13 mouse cellular contexts compared by ENCODE assay signal in the genomic region with DNA sequence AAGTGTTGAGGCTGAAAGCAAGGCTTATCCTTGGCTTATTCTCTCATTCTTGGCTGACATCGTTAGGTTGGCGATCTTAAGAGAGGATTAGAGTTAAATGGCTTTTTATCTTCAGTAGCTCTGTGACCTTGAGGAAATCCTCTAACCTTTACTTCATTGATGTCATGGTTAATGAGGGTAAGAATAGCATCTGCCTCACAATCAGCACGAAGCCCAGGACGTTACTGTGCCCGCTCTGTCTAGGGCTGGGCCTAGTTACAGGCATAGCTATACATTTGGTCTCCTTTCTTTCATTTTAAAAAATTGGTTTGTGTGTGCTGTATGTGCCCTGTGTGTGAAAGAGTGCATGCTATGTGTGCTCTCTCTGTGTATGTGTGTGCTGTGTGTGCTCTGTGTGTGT.
"Had no signal": no experiment of that assay in that cellular context is flagged by ENCODE, and none has a peak within 500 bp of the region (broad histone marks: within the 10 kb centered on the region; RNA-seq: fewer than 3 reads in every experiment).

No protein-coding gene starts in this region.

- H3K27me3 ChIP-seq: liver, embryonic 15.5 days; neural tube, embryonic 12.5 days had no signal

- H3K9me3 ChIP-seq: limb, embryonic 10.5 days; liver, embryonic 15.5 days; neural tube, embryonic 12.5 days had no signal

- ATAC-seq: lung, postnatal 0 days had no signal

- H3K4me1 ChIP-seq: limb, embryonic 10.5 days; liver, embryonic 15.5 days; neural tube, embryonic 12.5 days had no signal

- DNase-seq: kidney, postnatal 25 days; lung, adult 2 months; lung, postnatal 36 days; midbrain, embryonic 14.5 days; right cerebral cortex, adult 18-20 months; right cerebral cortex, postnatal 25 days; thymus, postnatal 36 days had no signal

- H3K4me2 ChIP-seq: liver, embryonic 11.5 days; liver, embryonic 15.5 days; neural tube, embryonic 12.5 days had no signal

- H3K27ac ChIP-seq: left cerebral cortex, adult 2 months; limb, embryonic 10.5 days; liver, embryonic 15.5 days; neural tube, embryonic 12.5 days had no signal

- H3K36me3 ChIP-seq: limb, embryonic 10.5 days; liver, embryonic 15.5 days; neural tube, embryonic 12.5 days had no signal

- H3K4me3 ChIP-seq: left cerebral cortex, adult 2 months; limb, embryonic 10.5 days; liver, embryonic 15.5 days; neural tube, embryonic 12.5 days had no signal

- H3K9ac ChIP-seq: liver, embryonic 15.5 days; neural tube, embryonic 12.5 days had no signal
